Mouse (Mus musculus) ES-Bruce4 (cell line): ENCODE data around the gene Ubtf. TPM values are rescaled to one million over a fixed set of nuclear protein-coding genes. Genes with fewer than 3 reads are reported as not detected.
"Not testable (repeated sequence)": the region's sequence is repeated elsewhere in the genome, so short reads cannot be mapped to it uniquely, and the experiment has no call there.

Experiments used
- H3K27ac ChIP-seq: 2 replicates; pipeline ENCODE4 v1.5.1; 2012; ENCODE audit warnings: low read length, inconsistent platforms; ENCODE audit not compliant: insufficient read depth
- H3K27me3 ChIP-seq: 2 replicates; pipeline ENCODE4 v1.6.1; 2012; ENCODE audit warnings: mild to moderate bottlenecking, low read length, inconsistent platforms; ENCODE audit not compliant: control insufficient read depth, poor library complexity, insufficient read depth, severe bottlenecking
- H3K36me3 ChIP-seq: 2 replicates; pipeline ENCODE4 v1.6.1; 2012; ENCODE audit warnings: inconsistent platforms, mild to moderate bottlenecking, low read length, moderate library complexity; ENCODE audit not compliant: control insufficient read depth, poor library complexity, insufficient read depth, severe bottlenecking
- H3K4me1 ChIP-seq: one replicate; pipeline ENCODE4 v1.8.1; 2011; ENCODE audit warnings: low read length; ENCODE audit not compliant: control insufficient read depth, insufficient read depth
- H3K4me3 ChIP-seq: 2 replicates; pipeline ENCODE4 v1.5.1; 2011; ENCODE audit warnings: low read depth, mild to moderate bottlenecking, low read length
- H3K9ac ChIP-seq: 2 replicates; pipeline ENCODE4 v1.6.1; 2012; ENCODE audit warnings: low read depth, mild to moderate bottlenecking, inconsistent platforms; ENCODE audit not compliant: poor library complexity, severe bottlenecking
- H3K9me3 ChIP-seq: replicated peaks from 2 replicates; pipeline ENCODE4 v1.6.1; 2012; ENCODE audit warnings: mild to moderate bottlenecking, low read length, inconsistent platforms; ENCODE audit not compliant: control insufficient read depth, poor library complexity, insufficient read depth, severe bottlenecking
- CTCF ChIP-seq: IDR thresholded peaks from one replicate; pipeline ENCODE4 v1.8.1; 2011; ENCODE audit warnings: low read depth, low read length
- EP300 ChIP-seq: IDR thresholded peaks from 2 replicates; pipeline ENCODE4 v1.6.1; 2011; ENCODE audit warnings: low read depth, low read length; ENCODE audit not compliant: insufficient read depth
- POLR2A ChIP-seq: IDR thresholded peaks from one replicate; pipeline ENCODE4 v1.8.1; 2011; ENCODE audit warnings: low read length; ENCODE audit not compliant: insufficient read depth
- polyA plus RNA-seq: library from polyadenylated mRNA; stranded (reverse); fragments of >200 nt; gene quantifications from 2 replicates; pipeline ENCODE4 v1.2.4, GENCODE M21; 2011; ENCODE audit warnings: low read depth; ENCODE audit not compliant: missing spikeins, insufficient read depth, insufficient read length

The Ubtf gene
- polyA plus RNA-seq, 1 experiment: 82.0 TPM

GRCm38 (mm10) chr11:102287485-102287884, 32.1 kb downstream of the Ubtf start:
- Histone ChIP-seq H3K36me3 (peaks cover 24% of the 10 kb centered on the region), H3K4me1 (no peaks in the 10 kb centered on the region), H3K9me3 (no peaks in the 10 kb centered on the region), H3K9ac (no peak overlapping the region), H3K27ac (no peak overlapping the region), H3K4me3 (no peak overlapping the region), H3K27me3 (no peaks in the 10 kb centered on the region)
- TF ChIP-seq CTCF (no peak), EP300 (no peak), POLR2A (no peak)

GRCm38 (mm10) chr11:102285095-102285834, 34.3 kb downstream of the Ubtf start:
- H3K27ac ChIP-seq: peak overlapping the region; percentile 41; the same call in 1 of the 2 replicates
- TF ChIP-seq POLR2A (no peak), EP300 (no peak), CTCF (no peak)
- peaks cover 9% of the 10 kb centered on the region; the same call in 1 of the 2 replicates for H3K36me3 ChIP-seq
- no peaks in the 10 kb centered on the region for H3K4me1 ChIP-seq
- H3K4me3 ChIP-seq: peak overlapping the region; percentile 92
- no peaks in the 10 kb centered on the region for H3K9me3 ChIP-seq
- peak overlapping the region; percentile 75 for H3K9ac ChIP-seq
- H3K27me3 ChIP-seq: no peaks in the 10 kb centered on the region

GRCm38 (mm10) chr11:102284501-102285094, 34.9 kb downstream of the Ubtf start, which contains the start of gene Tmub2:
TSS of gene Tmub2 (plus strand) at chr11:102284931.
- peaks cover 9% of the 10 kb centered on the region; the same call in 1 of the 2 replicates for H3K36me3 ChIP-seq
- peak within 1 kb of the TSS; percentile 89 for H3K27ac ChIP-seq
- peak within 1 kb of the TSS; percentile 75 for H3K9ac ChIP-seq
- H3K27me3 ChIP-seq: no peaks in the 10 kb centered on the region
- peak; percentile 31; the same call in 1 of the 2 replicates for TF ChIP-seq EP300
- TF ChIP-seq POLR2A: peak; percentile 45
- no peak for TF ChIP-seq CTCF
- H3K9me3 ChIP-seq: no peaks in the 10 kb centered on the region
- H3K4me3 ChIP-seq: peak within 1 kb of the TSS; percentile 92
- H3K4me1 ChIP-seq: no peaks in the 10 kb centered on the region

- Histone ChIP-seq H3K27ac (peak overlapping the region; percentile 89), H3K4me1 (no peaks in the 10 kb centered on the region), H3K9me3 (no peaks in the 10 kb centered on the region), H3K4me3 (peak overlapping the region; percentile 60), H3K36me3 (peaks cover 9% of the 10 kb centered on the region; the same call in 1 of the 2 replicates), H3K27me3 (no peaks in the 10 kb centered on the region), H3K9ac (peak overlapping the region; percentile 50)
- TF ChIP-seq POLR2A: no peak
- TF ChIP-seq CTCF: no peak
- no peak for TF ChIP-seq EP300
Observed at GRCm38 (mm10) chr11:102283922-102284321, 35.6 kb downstream of the Ubtf start.

GRCm38 (mm10) chr11:102280267-102280666, 39.3 kb downstream of the Ubtf start:
- not testable (repeated sequence) for H3K9me3 ChIP-seq

GRCm38 (mm10) chr11:102279595-102279994, 39.9 kb downstream of the Ubtf start:
- TF ChIP-seq POLR2A (no peak), EP300 (no peak), CTCF (no peak)

More at GRCm38 (mm10) chr11:102280267-102280666, 39.3 kb downstream of the Ubtf start:
- not testable (repeated sequence) for H3K27me3 ChIP-seq, H3K27ac ChIP-seq, H3K4me3 ChIP-seq, H3K36me3 ChIP-seq, H3K4me1 ChIP-seq, H3K9ac ChIP-seq

More at GRCm38 (mm10) chr11:102279595-102279994, 39.9 kb downstream of the Ubtf start:
- no peak overlapping the region for H3K27ac ChIP-seq
- H3K9me3 ChIP-seq: no peaks in the 10 kb centered on the region
- H3K4me3 ChIP-seq: no peak overlapping the region
- no peaks in the 10 kb centered on the region for H3K36me3 ChIP-seq
- no peaks in the 10 kb centered on the region for H3K4me1 ChIP-seq
- no peaks in the 10 kb centered on the region for H3K27me3 ChIP-seq
- H3K9ac ChIP-seq: no peak overlapping the region
